Mouse (Mus musculus): ENCODE data around the gene Pitx1. TPM values are rescaled to one million over a fixed set of nuclear protein-coding genes. Genes with fewer than 3 reads are reported as not detected.

Pitx1 gene
- total and polyA plus RNA-seq, 2 experiments, result not detected

DNA sequence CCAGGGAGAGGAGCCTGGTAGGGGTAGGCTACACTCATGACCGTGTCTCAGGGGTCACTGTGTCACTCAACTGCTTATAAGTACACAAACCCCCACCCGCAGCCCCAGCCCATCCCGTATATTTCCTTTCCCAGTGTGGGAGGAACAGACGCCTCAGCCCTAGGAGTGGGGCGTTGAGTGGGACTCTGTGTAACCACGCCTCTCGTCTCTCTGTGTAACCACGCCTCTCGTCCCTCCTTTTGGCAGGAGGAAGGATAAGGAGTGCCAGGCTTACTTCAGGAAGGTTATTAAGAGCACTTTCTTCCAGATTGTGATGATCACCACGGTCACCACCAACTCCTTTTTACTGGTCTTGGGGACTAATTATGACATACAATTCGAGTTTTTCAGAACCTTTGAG is 49.9 kb downstream of the Pitx1 start:
- Histone ChIP-seq H3K9ac (ENCODE audit: low read depth, low read length) (no peak overlapping the region), H3K79me2 (ENCODE audit: control insufficient read depth, insufficient read depth, low read length) (no peaks in the 10 kb centered on the region), H3K27ac (replicated peaks; ENCODE audit: insufficient read depth, low read depth, low read length) (no peak overlapping the region), H3K4me3 (ENCODE audit: insufficient read depth, low read depth, low read length) (no peak overlapping the region), H3K27me3 (ENCODE audit: control insufficient read depth, insufficient read depth, low read length) (no peaks in the 10 kb centered on the region), H3K36me3 (ENCODE audit: control insufficient read depth, insufficient read depth, low read length) (no peaks in the 10 kb centered on the region), H3K4me1 (ENCODE audit: control insufficient read depth, insufficient read depth, low read length) (no peaks in the 10 kb centered on the region)
- no peak for DNase-seq (ENCODE audit: extremely low read depth, low read depth, low spot score)
- TF ChIP-seq CTCF (IDR thresholded peaks at IDR 0.05; ENCODE audit: low read depth, low read length), result no peak
- TF ChIP-seq POLR2A (IDR thresholded peaks at IDR 0.05; ENCODE audit: extremely low read depth, insufficient read depth, low read length), result no peak
- 72% methylated on average over 11 of the region's 11 CpGs for WGBS

DNA sequence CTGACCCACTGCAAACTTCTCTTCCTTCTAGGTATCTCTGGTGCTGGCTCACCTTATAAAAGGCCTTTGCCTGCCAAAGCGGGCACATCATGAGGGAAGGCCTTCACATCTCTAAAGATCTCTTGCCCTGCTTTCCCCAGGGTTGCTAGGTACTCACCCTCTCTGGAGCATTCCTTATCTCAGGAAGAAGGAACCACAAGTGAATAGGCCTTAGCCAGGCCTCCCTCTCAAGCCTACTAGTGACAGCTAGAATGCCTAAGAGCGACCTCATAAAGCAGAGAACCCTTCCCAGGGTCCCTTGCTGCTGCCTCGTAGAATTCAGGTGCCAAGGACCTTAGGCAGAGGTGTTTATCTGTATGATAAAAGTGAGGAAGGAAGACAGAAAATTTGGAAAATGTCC is 51.7 kb downstream of the Pitx1 start, which contains the start of gene Catsper3:
TSS of gene Catsper3 (plus strand) at position 301 of the 400 bp plus-strand sequence.
- no peak for DNase-seq (ENCODE audit: extremely low read depth, low read depth, low spot score)
- 83% methylated on average over 3 of the region's 3 CpGs for WGBS

DNA sequence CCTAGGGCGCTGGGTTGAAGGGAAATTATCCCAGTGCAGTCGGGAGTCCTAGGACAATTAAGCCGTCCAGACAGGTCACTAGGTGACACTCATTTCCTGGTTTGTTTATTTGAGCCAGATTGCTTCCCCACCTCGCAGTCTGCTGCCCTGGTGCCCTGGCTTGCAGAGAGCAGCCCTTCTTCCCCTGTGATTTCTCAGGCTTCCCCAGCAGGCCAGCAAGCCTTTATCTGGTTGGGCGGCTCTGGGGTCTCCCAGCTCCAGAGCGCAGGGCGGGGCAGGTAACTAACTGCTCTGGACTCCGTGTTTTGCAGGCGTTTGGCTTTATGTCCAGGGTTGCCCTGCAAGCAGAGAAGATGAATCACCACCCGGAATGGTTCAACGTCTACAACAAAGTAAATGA is 60.9 kb downstream of the Pitx1 start:
- H3K36me3 ChIP-seq (ENCODE audit: control insufficient read depth, insufficient read depth, low read length), result peaks cover 20% of the 10 kb centered on the region
- no peak overlapping the region for H3K9ac ChIP-seq (ENCODE audit: low read depth, low read length)
- no peak overlapping the region for H3K4me3 ChIP-seq (ENCODE audit: insufficient read depth, low read depth, low read length)
- DNase-seq (ENCODE audit: extremely low read depth, low read depth, low spot score), result no peak
- no peak for TF ChIP-seq CTCF (IDR thresholded peaks at IDR 0.05; ENCODE audit: low read depth, low read length)
- no peak for TF ChIP-seq POLR2A (IDR thresholded peaks at IDR 0.05; ENCODE audit: extremely low read depth, insufficient read depth, low read length)
- H3K27me3 ChIP-seq (ENCODE audit: control insufficient read depth, insufficient read depth, low read length), result no peaks in the 10 kb centered on the region
- H3K79me2 ChIP-seq (ENCODE audit: control insufficient read depth, insufficient read depth, low read length), result no peaks in the 10 kb centered on the region
- WGBS, result 71% methylated on average over 11 of the region's 11 CpGs
- no peaks in the 10 kb centered on the region for H3K4me1 ChIP-seq (ENCODE audit: control insufficient read depth, insufficient read depth, low read length)
- no peak overlapping the region for H3K27ac ChIP-seq (replicated peaks; ENCODE audit: insufficient read depth, low read depth, low read length)

More for the DNA sequence above, 51.7 kb downstream of the Pitx1 start, which contains the start of gene Catsper3:
- H3K9ac ChIP-seq (ENCODE audit: low read depth, low read length), result no peak within 1 kb of the TSS
- H3K79me2 ChIP-seq (ENCODE audit: control insufficient read depth, insufficient read depth, low read length), result no peaks in the 10 kb centered on the region
- H3K27ac ChIP-seq (replicated peaks; ENCODE audit: insufficient read depth, low read depth, low read length), result no peak within 1 kb of the TSS
- H3K36me3 ChIP-seq (ENCODE audit: control insufficient read depth, insufficient read depth, low read length), result no peaks in the 10 kb centered on the region
- TF ChIP-seq CTCF (IDR thresholded peaks at IDR 0.05; ENCODE audit: low read depth, low read length), result no peak
- TF ChIP-seq POLR2A (IDR thresholded peaks at IDR 0.05; ENCODE audit: extremely low read depth, insufficient read depth, low read length), result no peak
- H3K4me3 ChIP-seq (ENCODE audit: insufficient read depth, low read depth, low read length), result no peak within 1 kb of the TSS
- no peaks in the 10 kb centered on the region for H3K4me1 ChIP-seq (ENCODE audit: control insufficient read depth, insufficient read depth, low read length)
- H3K27me3 ChIP-seq (ENCODE audit: control insufficient read depth, insufficient read depth, low read length), result no peaks in the 10 kb centered on the region

Other genes with a start within 250 kb of the Pitx1 start
- 7.9 and 9.2 TPM in 2 replicates for gene B4galt7, start 236.3 kb downstream of the Pitx1 start, total RNA-seq (2014; rRNA removed)
- 12.3 and 14.8 TPM in 2 replicates for gene B4galt7, start 236.3 kb downstream of the Pitx1 start, polyA plus RNA-seq (2012; rRNA removed)
- gene Caml, start 213.2 kb downstream of the Pitx1 start, total RNA-seq (2014; rRNA removed), result 27.1 and 33.4 TPM in 2 replicates
- gene Caml, start 213.2 kb downstream of the Pitx1 start, polyA plus RNA-seq (2012; rRNA removed), result 13.4 and 14.6 TPM in 2 replicates
- 14.6 and 18.6 TPM in 2 replicates for gene Ddx46, start 201.2 kb downstream of the Pitx1 start, total RNA-seq (2014; rRNA removed)
- 5.5 and 6.8 TPM in 2 replicates for gene Ddx46, start 201.2 kb downstream of the Pitx1 start, polyA plus RNA-seq (2012; rRNA removed)
- gene B230219D22Rik, start 143.1 kb downstream of the Pitx1 start, total RNA-seq (2014; rRNA removed), result 17.1 and 23.0 TPM in 2 replicates
- gene B230219D22Rik, start 143.1 kb downstream of the Pitx1 start, polyA plus RNA-seq (2012; rRNA removed), result 12.3 and 12.9 TPM in 2 replicates
- gene Txndc15, start 121.5 kb downstream of the Pitx1 start, total RNA-seq (2014; rRNA removed), result 99.1 and 101 TPM in 2 replicates
- 74.1 and 77.6 TPM in 2 replicates for gene Txndc15, start 121.5 kb downstream of the Pitx1 start, polyA plus RNA-seq (2012; rRNA removed)
- gene Pcbd2, start 108.8 kb downstream of the Pitx1 start, total RNA-seq (2014; rRNA removed), result 36.0 and 40.7 TPM in 2 replicates
- 32.7 and 44.9 TPM in 2 replicates for gene Pcbd2, start 108.8 kb downstream of the Pitx1 start, polyA plus RNA-seq (2012; rRNA removed)
- not detected in 2 replicates for gene Catsper3, start 51.6 kb downstream of the Pitx1 start, total RNA-seq (2014; rRNA removed)
- gene Catsper3, start 51.6 kb downstream of the Pitx1 start, polyA plus RNA-seq (2012; rRNA removed), result 0.26 TPM in 1 of 2 replicates, not detected in the other